Mouse (Mus musculus) forebrain, embryonic 15.5 days (tissue): ENCODE data around the gene Fam20a. TPM values are rescaled to one million over a fixed set of nuclear protein-coding genes. Genes with fewer than 3 reads are reported as not detected.

Source experiments
- ATAC-seq: fragments of 200-750 bp; cut with Nextera tagmentation; replicated peaks from 2 replicates; pipeline ENCODE4 v1.8.0; 2017; ENCODE audit warnings: mild to moderate bottlenecking, moderate TSS enrichment, moderate library complexity
- H3K27ac ChIP-seq: fragments of 300-500 bp; sonication (generic); replicated peaks from 2 replicates; pipeline ENCODE4 v1.5.1; 2015; ENCODE audit warnings: mild to moderate bottlenecking, inconsistent platforms
- H3K27me3 ChIP-seq: fragments of 300-500 bp; sonication (generic); 2 replicates; pipeline ENCODE4 v1.6.1; 2015; ENCODE audit warnings: inconsistent platforms
- H3K36me3 ChIP-seq: fragments of 300-500 bp; sonication (generic); 2 replicates; pipeline ENCODE4 v1.6.1; 2015; ENCODE audit warnings: mild to moderate bottlenecking, inconsistent platforms
- H3K4me1 ChIP-seq: fragments of 300-500 bp; sonication (generic); 2 replicates; pipeline ENCODE4 v1.6.1; 2015; ENCODE audit warnings: inconsistent platforms
- H3K4me2 ChIP-seq: fragments of 300-500 bp; sonication (generic); replicated peaks from 2 replicates; pipeline ENCODE4 v1.6.1; 2015; ENCODE audit warnings: mild to moderate bottlenecking, inconsistent platforms
- H3K4me3 ChIP-seq: fragments of 300-500 bp; sonication (generic); 2 replicates; pipeline ENCODE4 v1.5.1; 2015; ENCODE audit warnings: mild to moderate bottlenecking, inconsistent platforms
- H3K9ac ChIP-seq: fragments of 300-500 bp; sonication (generic); replicated peaks from 2 replicates; pipeline ENCODE4 v1.6.1; 2015; ENCODE audit warnings: mild to moderate bottlenecking, inconsistent platforms
- H3K9me3 ChIP-seq: fragments of 300-500 bp; sonication (generic); 2 replicates; pipeline ENCODE4 v1.6.1; 2016; ENCODE audit warnings: inconsistent platforms
- WGBS: fragments of 180-500 bp; shearing (Covaris S2); methylation state at CpG from one replicate; pipeline ENCODE4 v1.1.7; 2015; ENCODE audit warnings: mixed read lengths; 5-methylcytosine and 5-hydroxymethylcytosine counted together
- polyA plus RNA-seq: library from polyadenylated mRNA; unstranded; fragments of >200 nt; fragmentation: Nextera tagmentation; extraction: Ambion mirVana; gene quantifications from 2 replicates; pipeline ENCODE4 v1.2.1, GENCODE M21; 2015

The Fam20a gene
- polyA plus RNA-seq, 1 experiment from 2014 or later = 1.7 TPM

DNA sequence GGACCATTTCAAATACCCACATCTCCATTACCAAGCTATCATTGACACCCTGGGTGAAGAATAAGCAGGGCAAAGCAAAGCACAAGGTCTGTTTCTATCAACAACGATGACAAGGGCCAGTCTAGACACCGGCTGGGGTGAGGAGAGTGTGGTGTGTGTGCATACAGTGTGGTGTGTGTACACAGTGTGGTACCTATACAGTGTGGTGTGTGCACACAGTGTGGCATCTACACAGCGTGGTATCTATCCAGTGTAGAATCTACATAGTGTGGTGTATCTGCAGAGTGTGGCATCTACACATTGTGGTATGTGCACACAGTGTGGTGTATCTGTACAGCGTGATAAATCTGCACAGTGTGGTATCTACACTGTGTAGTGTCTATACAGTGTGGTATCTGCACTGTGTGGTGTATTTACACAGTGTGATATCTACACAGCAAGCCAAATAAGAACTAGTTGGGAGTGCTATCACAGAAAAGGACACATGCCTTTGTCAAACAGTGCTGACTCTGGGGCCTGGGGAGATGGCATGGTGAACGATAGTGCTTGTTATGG, 24.9 kb downstream of the Fam20a start:
- Histone ChIP-seq H3K4me1 (no peaks in the 10 kb centered on the region), H3K4me2 (no peak overlapping the region), H3K9me3 (no peaks in the 10 kb centered on the region), H3K4me3 (no peak overlapping the region), H3K27ac (no peak overlapping the region), H3K9ac (no peak overlapping the region), H3K27me3 (no peaks in the 10 kb centered on the region), H3K36me3 (no peaks in the 10 kb centered on the region)
- 91% methylated on average over 5 of the region's 5 CpGs for WGBS
- ATAC-seq = no peak

GRCm38 (mm10) chr11:109696519-109696918, 25.6 kb downstream of the Fam20a start:
- Histone ChIP-seq H3K27me3 (no peaks in the 10 kb centered on the region), H3K9me3 (no peaks in the 10 kb centered on the region), H3K4me2 (no peak overlapping the region), H3K36me3 (no peaks in the 10 kb centered on the region), H3K4me3 (no peak overlapping the region), H3K27ac (no peak overlapping the region), H3K9ac (no peak overlapping the region), H3K4me1 (no peaks in the 10 kb centered on the region)
- 88% methylated on average over 4 of the region's 4 CpGs for WGBS
- no peak for ATAC-seq

GRCm38 (mm10) chr11:109692737-109693136, 29.3 kb downstream of the Fam20a start:
- no peaks in the 10 kb centered on the region for H3K27me3 ChIP-seq
- 42% methylated on average over 3 of the region's 3 CpGs for WGBS
- ATAC-seq = no peak
- H3K9ac ChIP-seq = no peak overlapping the region
- H3K4me2 ChIP-seq = no peak overlapping the region
- H3K9me3 ChIP-seq = no peaks in the 10 kb centered on the region
- no peaks in the 10 kb centered on the region for H3K4me1 ChIP-seq
- H3K36me3 ChIP-seq = no peaks in the 10 kb centered on the region
- no peak overlapping the region for H3K27ac ChIP-seq
- no peak overlapping the region for H3K4me3 ChIP-seq

GRCm38 (mm10) chr11:109689539-109689938, 32.5 kb downstream of the Fam20a start:
- no peaks in the 10 kb centered on the region for H3K36me3 ChIP-seq
- no peak overlapping the region for H3K27ac ChIP-seq
- H3K4me2 ChIP-seq = no peak overlapping the region
- H3K27me3 ChIP-seq = no peaks in the 10 kb centered on the region
- H3K4me1 ChIP-seq = no peaks in the 10 kb centered on the region
- H3K9me3 ChIP-seq = no peaks in the 10 kb centered on the region
- no peak for ATAC-seq
- 93% methylated on average over 4 of the region's 4 CpGs for WGBS
- no peak overlapping the region for H3K9ac ChIP-seq
- H3K4me3 ChIP-seq = no peak overlapping the region

DNA sequence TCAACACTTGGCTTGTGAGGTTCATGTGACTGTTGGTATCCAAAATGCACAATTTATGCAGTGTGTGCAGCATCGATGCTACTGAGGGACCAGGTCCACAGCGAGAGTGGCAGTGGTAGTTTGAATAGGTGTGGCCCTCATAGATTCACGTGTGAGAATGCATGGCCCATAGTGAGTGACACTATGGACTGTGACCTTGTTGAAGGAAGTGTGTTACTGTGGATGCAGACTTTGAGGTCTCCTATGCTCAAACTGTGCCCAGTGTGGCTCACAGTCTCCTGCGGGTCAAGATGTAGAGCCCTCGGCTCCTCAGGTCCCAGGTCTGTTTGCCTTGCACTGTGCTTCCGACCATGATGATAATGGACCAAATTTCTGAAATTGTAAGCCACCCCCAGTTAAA, 39.9 kb downstream of the Fam20a start:
- Histone ChIP-seq H3K27ac (no peak overlapping the region), H3K36me3 (no peaks in the 10 kb centered on the region), H3K4me3 (no peak overlapping the region), H3K4me1 (no peaks in the 10 kb centered on the region), H3K4me2 (no peak overlapping the region), H3K9me3 (no peaks in the 10 kb centered on the region), H3K9ac (no peak overlapping the region), H3K27me3 (no peaks in the 10 kb centered on the region)
- WGBS = 92% methylated on average over 6 of the region's 6 CpGs
- ATAC-seq = no peak

- 80% methylated on average over 3 of the region's 3 CpGs for WGBS
- Histone ChIP-seq H3K27ac (no peak overlapping the region), H3K36me3 (no peaks in the 10 kb centered on the region), H3K9ac (no peak overlapping the region), H3K4me1 (no peaks in the 10 kb centered on the region), H3K4me2 (no peak overlapping the region), H3K9me3 (no peaks in the 10 kb centered on the region), H3K27me3 (no peaks in the 10 kb centered on the region), H3K4me3 (no peak overlapping the region)
- ATAC-seq = no peak
Observed at GRCm38 (mm10) chr11:109681556-109681955, 40.5 kb downstream of the Fam20a start.

- WGBS = 74% methylated on average over 9 of the region's 9 CpGs
- H3K9ac ChIP-seq = no peak overlapping the region
- no peak overlapping the region for H3K4me3 ChIP-seq
- no peaks in the 10 kb centered on the region for H3K4me1 ChIP-seq
- no peaks in the 10 kb centered on the region for H3K36me3 ChIP-seq
- no peak for ATAC-seq
- no peaks in the 10 kb centered on the region for H3K27me3 ChIP-seq
- H3K9me3 ChIP-seq = no peaks in the 10 kb centered on the region
- H3K4me2 ChIP-seq = no peak overlapping the region
- H3K27ac ChIP-seq = no peak overlapping the region
Observed at GRCm38 (mm10) chr11:109680934-109681333, 41.1 kb downstream of the Fam20a start.

GRCm38 (mm10) chr11:109678291-109678690, 43.8 kb downstream of the Fam20a start:
- Histone ChIP-seq H3K9me3 (no peaks in the 10 kb centered on the region), H3K27ac (no peak overlapping the region), H3K36me3 (no peaks in the 10 kb centered on the region), H3K4me3 (no peak overlapping the region), H3K4me2 (no peak overlapping the region), H3K27me3 (no peaks in the 10 kb centered on the region), H3K9ac (no peak overlapping the region), H3K4me1 (no peaks in the 10 kb centered on the region)
- 78% methylated on average over 12 of the region's 12 CpGs for WGBS
- no peak for ATAC-seq

- 45% methylated on average over 12 of the region's 12 CpGs for WGBS
- no peak overlapping the region for H3K4me3 ChIP-seq
- no peaks in the 10 kb centered on the region for H3K9me3 ChIP-seq
- no peak overlapping the region for H3K27ac ChIP-seq
- no peaks in the 10 kb centered on the region for H3K36me3 ChIP-seq
- no peaks in the 10 kb centered on the region for H3K27me3 ChIP-seq
- H3K4me1 ChIP-seq = no peaks in the 10 kb centered on the region
- H3K4me2 ChIP-seq = no peak overlapping the region
- H3K9ac ChIP-seq = no peak overlapping the region
- no peak for ATAC-seq
Observed at GRCm38 (mm10) chr11:109676621-109677373, 45.3 kb downstream of the Fam20a start.

- no peak overlapping the region for H3K4me3 ChIP-seq
- ATAC-seq = no peak
- no peak overlapping the region for H3K27ac ChIP-seq
- WGBS = 85% methylated on average over 9 of the region's 9 CpGs
- H3K4me1 ChIP-seq = no peaks in the 10 kb centered on the region
- no peak overlapping the region for H3K4me2 ChIP-seq
- H3K9me3 ChIP-seq = no peaks in the 10 kb centered on the region
- H3K36me3 ChIP-seq = 0 out of 2 replicates have a peak, but pooled peaks cover under 1% of the 10 kb centered on the region
- H3K27me3 ChIP-seq = no peaks in the 10 kb centered on the region
- no peak overlapping the region for H3K9ac ChIP-seq
Observed at GRCm38 (mm10) chr11:109675771-109676170, 46.3 kb downstream of the Fam20a start.

GRCm38 (mm10) chr11:109675208-109675607, 46.9 kb downstream of the Fam20a start:
- Histone ChIP-seq H3K9me3 (no peaks in the 10 kb centered on the region), H3K4me1 (no peaks in the 10 kb centered on the region; the same call in 1 of the 2 replicates), H3K4me3 (no peak overlapping the region), H3K27ac (no peak overlapping the region), H3K27me3 (no peaks in the 10 kb centered on the region), H3K4me2 (no peak overlapping the region), H3K9ac (no peak overlapping the region), H3K36me3 (peaks cover 5% of the 10 kb centered on the region)
- 85% methylated on average over 3 of the region's 3 CpGs for WGBS
- no peak for ATAC-seq

DNA sequence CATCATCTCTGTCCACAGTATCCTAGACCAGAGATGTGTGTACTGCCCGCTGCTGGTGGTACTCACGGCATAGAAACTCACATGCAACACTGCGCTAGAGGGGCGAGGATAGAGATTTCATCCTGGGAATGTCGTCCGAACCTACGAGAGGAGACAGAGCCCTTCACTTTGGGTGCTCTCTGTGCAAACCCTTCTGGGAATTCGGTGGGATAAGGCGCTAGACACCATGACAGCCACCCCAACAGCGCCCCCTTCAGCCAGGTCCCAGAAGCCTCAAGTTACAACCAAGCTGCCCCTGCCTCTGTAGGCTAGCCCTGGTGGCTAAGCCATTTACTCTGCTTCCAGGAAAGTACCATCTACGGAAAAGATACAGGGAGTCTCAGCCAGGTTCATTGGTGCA, 47.5 kb downstream of the Fam20a start:
- Histone ChIP-seq H3K36me3 (peaks cover 11% of the 10 kb centered on the region), H3K27me3 (no peaks in the 10 kb centered on the region), H3K4me3 (no peak overlapping the region), H3K27ac (no peak overlapping the region), H3K9ac (no peak overlapping the region), H3K4me2 (no peak overlapping the region), H3K4me1 (no peaks in the 10 kb centered on the region; the same call in 1 of the 2 replicates), H3K9me3 (no peaks in the 10 kb centered on the region)
- no peak for ATAC-seq
- WGBS = 82% methylated on average over 11 of the region's 11 CpGs

- no peak for ATAC-seq
- no peak overlapping the region for H3K4me3 ChIP-seq
- no peaks in the 10 kb centered on the region for H3K9me3 ChIP-seq
- H3K4me2 ChIP-seq = no peak overlapping the region
- H3K36me3 ChIP-seq = peaks cover 15% of the 10 kb centered on the region
- H3K9ac ChIP-seq = no peak overlapping the region
- H3K27ac ChIP-seq = no peak overlapping the region
- no peaks in the 10 kb centered on the region for H3K27me3 ChIP-seq
- H3K4me1 ChIP-seq = no peaks in the 10 kb centered on the region; the same call in 1 of the 2 replicates
- 87% methylated on average over 7 of the region's 7 CpGs for WGBS
Observed at GRCm38 (mm10) chr11:109673741-109674140, 48.3 kb downstream of the Fam20a start.
